Mouse (Mus musculus) cerebellum, adult 9-10 months (tissue): ENCODE measurements at regions not wholly inside any gene's neighbourhood (a gene's known extent, or its start where the extent isn't known, plus 50 kb on each side); places are given as distances from the start of the nearest gene placed in this dataset.
"Not testable (repeated sequence)": the region's sequence is repeated elsewhere in the genome, so short reads cannot be mapped to it uniquely, and the experiment has no call there.

Source experiments
- DNase-seq: peaks from one replicate; pipeline ENCODE4 v3.0.0; 2022

DNA sequence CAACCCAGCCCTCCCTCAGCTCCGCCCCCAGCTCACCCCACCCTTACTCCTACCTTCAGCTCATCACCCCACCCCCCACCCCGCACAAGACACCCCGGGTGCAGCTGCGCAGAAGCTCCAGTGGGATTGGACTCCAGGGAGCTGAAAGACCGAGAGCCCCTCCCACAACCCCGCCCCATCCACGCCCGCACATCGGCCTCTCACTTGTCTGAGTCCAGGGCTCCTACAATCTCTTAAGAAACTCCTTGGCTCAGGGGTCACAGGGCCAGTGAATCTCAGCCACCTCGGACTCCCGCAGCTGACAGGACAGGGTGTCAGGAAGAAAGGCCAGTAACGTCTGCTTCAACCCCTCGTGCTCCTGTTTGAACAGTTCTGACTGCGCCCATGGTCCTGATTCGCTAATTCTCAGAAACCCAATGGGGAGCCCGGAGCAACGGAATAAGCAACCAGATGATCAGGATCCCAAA lies 120.7 kb downstream of the Map1s start:
- DNase-seq = peak; percentile 56

- DNase-seq = not testable (repeated sequence)
These were observed 122.8 kb downstream of the Map1s start for GRCm38 (mm10) chr8:71028564-71028963.
